Mouse (Mus musculus): ENCODE results near the gene Serpinb2.

DNA sequence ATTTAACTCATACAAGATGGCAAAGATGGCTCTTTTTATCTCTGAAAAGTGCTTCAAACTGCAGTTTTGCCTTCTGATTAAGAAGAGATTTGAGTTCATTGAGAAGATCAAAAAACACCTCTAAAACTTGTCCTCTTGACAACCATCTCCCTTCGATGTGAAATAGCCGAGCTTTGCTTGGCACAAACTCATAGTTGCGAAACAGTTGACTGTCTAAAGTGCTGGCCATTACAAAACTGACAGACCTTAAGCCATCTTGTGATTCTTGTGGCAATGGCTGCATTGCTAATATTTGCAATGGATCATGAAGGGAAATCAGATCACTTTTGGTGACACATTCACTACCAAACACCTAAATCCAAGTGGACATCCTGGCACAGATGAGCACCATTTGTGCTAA is 48.3 kb downstream of the Serpinb2 start:
- TF ChIP-seq CTCF (IDR thresholded peaks at IDR 0.05; ENCODE audit: low read depth) (no peak), EP300 (IDR thresholded peaks at IDR 0.05; ENCODE audit: low read depth) (no peak)

All from heart, postnatal 0 days (tissue).